Mouse (Mus musculus) heart, embryonic 16.5 days (tissue): Measurements from ENCODE around the gene Armc12. TPM values are rescaled to one million over a fixed set of nuclear protein-coding genes. Genes with fewer than 3 reads are reported as not detected.

Experiments
- ATAC-seq: fragments of 200-750 bp; cut with Nextera tagmentation; replicated peaks from 2 replicates; pipeline ENCODE4 v1.8.0; 2017; ENCODE audit warnings: moderate number of reproducible peaks; ENCODE audit not compliant: insufficient read depth, low FRiP score; ENCODE audit errors: extremely low read depth
- H3K27ac ChIP-seq: fragments of 300-500 bp; sonication (generic); 2 replicates; pipeline ENCODE4 v1.5.1; 2014; ENCODE audit warnings: mild to moderate bottlenecking, low read length, control low read depth, moderate library complexity
- H3K27me3 ChIP-seq: fragments of 300-500 bp; sonication (generic); 2 replicates; pipeline ENCODE4 v1.6.1; 2014; ENCODE audit warnings: low read length, mixed read lengths; ENCODE audit not compliant: control insufficient read depth, insufficient read depth
- H3K36me3 ChIP-seq: fragments of 300-500 bp; sonication (generic); 2 replicates; pipeline ENCODE4 v1.6.1; 2014; ENCODE audit not compliant: control insufficient read depth, insufficient read depth
- H3K4me1 ChIP-seq: fragments of 300-500 bp; sonication (generic); 2 replicates; pipeline ENCODE4 v1.6.1; 2014; ENCODE audit warnings: low read length, mixed read lengths; ENCODE audit not compliant: control insufficient read depth, insufficient read depth
- H3K4me2 ChIP-seq: fragments of 300-500 bp; sonication (generic); 2 replicates; pipeline ENCODE4 v1.6.1; 2014; ENCODE audit warnings: low read depth, mild to moderate bottlenecking, control low read depth, low read length
- H3K4me3 ChIP-seq: fragments of 300-500 bp; sonication (generic); 2 replicates; pipeline ENCODE4 v1.5.1; 2014; ENCODE audit warnings: mild to moderate bottlenecking, control low read depth, low read length
- H3K9ac ChIP-seq: fragments of 300-500 bp; sonication (generic); 2 replicates; pipeline ENCODE4 v1.6.1; 2014; ENCODE audit warnings: low read length, control low read depth
- H3K9me3 ChIP-seq: fragments of 300-500 bp; sonication (generic); replicated peaks from 2 replicates; pipeline ENCODE4 v1.6.1; 2016; ENCODE audit warnings: low read length; ENCODE audit not compliant: control insufficient read depth
- WGBS: fragments of 180-500 bp; shearing (Covaris S2); extraction: QIAGEN DNeasy Blood & Tissue Kit; methylation state at CpG from one replicate; pipeline ENCODE4 v1.1.7; 2014; 5-methylcytosine and 5-hydroxymethylcytosine counted together
- polyA plus RNA-seq: library from polyadenylated mRNA; unstranded; fragments of >200 nt; fragmentation: Nextera tagmentation; extraction: Ambion mirVana; gene quantifications from 2 replicates; pipeline ENCODE4 v1.2.1, GENCODE M21; 2015

The Armc12 gene
- not detected in 2 replicates for polyA plus RNA-seq

- ATAC-seq, result no peak
- H3K4me1 ChIP-seq, result peaks cover 9% of the 10 kb centered on the region; the same call in 1 of the 2 replicates
- H3K27me3 ChIP-seq, result peaks cover 2% of the 10 kb centered on the region; the same call in 1 of the 2 replicates
- H3K36me3 ChIP-seq, result no peaks in the 10 kb centered on the region
- WGBS, result 88% methylated on average over 6 of the region's 6 CpGs
- H3K9me3 ChIP-seq, result no peaks in the 10 kb centered on the region
- no peak within 1 kb of the TSS for H3K27ac ChIP-seq
- no peak within 1 kb of the TSS for H3K4me3 ChIP-seq
- H3K9ac ChIP-seq, result no peak within 1 kb of the TSS
- no peak within 1 kb of the TSS for H3K4me2 ChIP-seq
Observed at GRCm38 (mm10) chr17:28530506-28530905, at the start of gene Armc12. Armc12 (plus strand) TSS chr17:28530806.

GRCm38 (mm10) chr17:28484704-28485445 is 45.7 kb upstream of the Armc12 start:
- H3K4me3 ChIP-seq, result peak overlapping the region; percentile 73
- no peaks in the 10 kb centered on the region for H3K9me3 ChIP-seq
- WGBS, result 5% methylated on average over 30 of the region's 30 CpGs
- ATAC-seq, result no peak
- peaks cover 4% of the 10 kb centered on the region; the same call in 1 of the 2 replicates for H3K4me1 ChIP-seq
- no peaks in the 10 kb centered on the region for H3K36me3 ChIP-seq
- H3K9ac ChIP-seq, result peak overlapping the region; percentile 83
- H3K27ac ChIP-seq, result peak overlapping the region; percentile 76
- H3K27me3 ChIP-seq, result no peaks in the 10 kb centered on the region
- peak overlapping the region; percentile 70 for H3K4me2 ChIP-seq

GRCm38 (mm10) chr17:28485446-28485948 is 45.1 kb upstream of the Armc12 start:
- Histone ChIP-seq H3K4me1 (peaks cover 4% of the 10 kb centered on the region; the same call in 1 of the 2 replicates), H3K4me3 (peak overlapping the region; percentile 73), H3K4me2 (peak overlapping the region; percentile 70)

DNA sequence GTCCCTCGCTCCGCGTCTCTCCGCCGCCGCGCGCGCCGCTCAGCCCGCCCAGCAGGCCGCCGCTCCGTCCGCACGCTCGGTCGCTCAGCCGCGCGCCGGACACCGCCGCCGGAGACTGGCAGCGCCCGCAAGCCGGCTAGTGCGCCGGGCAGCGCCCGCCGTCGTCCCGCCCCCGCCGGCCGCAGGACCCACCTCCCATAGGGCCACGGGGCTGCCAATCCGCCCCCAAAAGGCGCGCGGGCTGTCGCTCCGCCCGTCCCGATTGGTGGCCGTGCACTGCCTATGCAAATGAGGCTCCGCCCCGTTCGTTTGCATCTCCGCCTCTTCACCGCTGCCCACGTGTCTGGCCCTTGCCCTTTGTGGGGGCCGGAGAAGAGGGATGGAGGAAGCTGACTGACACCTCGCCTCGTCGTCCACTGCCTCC is 44.6 kb upstream of the Armc12 start:
- Histone ChIP-seq H3K36me3 (no peaks in the 10 kb centered on the region), H3K27me3 (no peaks in the 10 kb centered on the region), H3K9ac (peak overlapping the region; percentile 83), H3K4me3 (peak overlapping the region; percentile 73), H3K4me1 (peaks cover 4% of the 10 kb centered on the region; the same call in 1 of the 2 replicates), H3K27ac (peak overlapping the region; percentile 76), H3K4me2 (peak overlapping the region; percentile 70), H3K9me3 (no peaks in the 10 kb centered on the region)
- under 1% methylated on average over 51 of the region's 58 CpGs for WGBS
- ATAC-seq, result peak; percentile 98

More at GRCm38 (mm10) chr17:28485446-28485948, 45.1 kb upstream of the Armc12 start:
- no peaks in the 10 kb centered on the region for H3K9me3 ChIP-seq
- H3K9ac ChIP-seq, result peak overlapping the region; percentile 83
- H3K36me3 ChIP-seq, result no peaks in the 10 kb centered on the region
- no peaks in the 10 kb centered on the region for H3K27me3 ChIP-seq
- WGBS, result under 1% methylated on average over 53 of the region's 77 CpGs
- peak overlapping the region; percentile 76 for H3K27ac ChIP-seq
- peak; percentile 41 for ATAC-seq

DNA sequence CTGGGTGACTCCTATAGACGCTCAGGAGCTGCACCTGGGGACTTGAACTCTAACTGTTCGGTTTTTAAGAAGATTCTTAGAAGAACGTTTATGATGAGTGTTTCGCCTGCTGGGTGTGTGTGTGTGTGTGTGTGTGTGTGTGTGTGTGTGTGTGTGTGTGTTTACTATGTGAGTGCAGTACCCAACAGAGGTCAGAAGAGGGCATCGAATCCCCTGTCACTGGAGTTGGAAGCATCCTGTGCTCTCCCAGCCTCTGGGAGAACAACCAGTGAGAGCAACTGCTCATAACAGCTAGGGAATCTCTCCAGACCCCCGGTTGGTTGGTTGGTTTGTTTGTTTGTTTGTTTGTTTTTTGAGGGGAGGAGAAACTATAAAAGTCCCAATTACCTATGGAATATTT is 43.9 kb upstream of the Armc12 start:
- Histone ChIP-seq H3K4me1 (peaks cover 4% of the 10 kb centered on the region; the same call in 1 of the 2 replicates), H3K27ac (no peak overlapping the region), H3K9ac (no peak overlapping the region), H3K27me3 (no peaks in the 10 kb centered on the region), H3K4me3 (no peak overlapping the region), H3K36me3 (no peaks in the 10 kb centered on the region), H3K9me3 (no peaks in the 10 kb centered on the region), H3K4me2 (no peak overlapping the region)
- no peak for ATAC-seq
- 82% methylated on average over 6 of the region's 6 CpGs for WGBS

- peaks cover 4% of the 10 kb centered on the region; the same call in 1 of the 2 replicates for H3K4me1 ChIP-seq
- H3K9me3 ChIP-seq, result no peaks in the 10 kb centered on the region
- H3K4me2 ChIP-seq, result no peak overlapping the region; the same call in 1 of the 2 replicates
- ATAC-seq, result no peak
- H3K27ac ChIP-seq, result peak overlapping the region; percentile 38; the same call in 1 of the 2 replicates
- 86% methylated on average over 18 of the region's 18 CpGs for WGBS
- no peaks in the 10 kb centered on the region for H3K36me3 ChIP-seq
- H3K27me3 ChIP-seq, result no peaks in the 10 kb centered on the region
- H3K4me3 ChIP-seq, result no peak overlapping the region
- no peak overlapping the region for H3K9ac ChIP-seq
Observed at GRCm38 (mm10) chr17:28487584-28488257, 42.9 kb upstream of the Armc12 start.

- Histone ChIP-seq H3K27ac (peak overlapping the region; percentile 35), H3K4me2 (no peak overlapping the region), H3K4me3 (no peak overlapping the region), H3K36me3 (no peaks in the 10 kb centered on the region), H3K4me1 (peaks cover 4% of the 10 kb centered on the region; the same call in 1 of the 2 replicates), H3K27me3 (no peaks in the 10 kb centered on the region), H3K9me3 (no peaks in the 10 kb centered on the region), H3K9ac (no peak overlapping the region)
- WGBS, result 69% methylated on average over 7 of the region's 7 CpGs
- no peak for ATAC-seq
Observed at GRCm38 (mm10) chr17:28488258-28489013, 42.2 kb upstream of the Armc12 start.

GRCm38 (mm10) chr17:28491035-28491770 is 39.4 kb upstream of the Armc12 start:
- Histone ChIP-seq H3K27me3 (no peaks in the 10 kb centered on the region), H3K4me2 (no peak overlapping the region), H3K4me3 (no peak overlapping the region), H3K9me3 (no peaks in the 10 kb centered on the region), H3K9ac (no peak overlapping the region), H3K27ac (no peak overlapping the region), H3K4me1 (no peaks in the 10 kb centered on the region), H3K36me3 (no peaks in the 10 kb centered on the region)
- 79% methylated on average over 14 of the region's 14 CpGs for WGBS
- ATAC-seq, result no peak
